Mouse (Mus musculus) spleen, adult 18-20 months (tissue): ENCODE measurements around the gene Mt3.
"Not testable (repeated sequence)": the region's sequence is repeated elsewhere in the genome, so short reads cannot be mapped to it uniquely, and the experiment has no call there.

Experiments used
- DNase-seq, 2 experiments: peaks; one replicate each; pipeline ENCODE4 v3.0.0; 2022; ENCODE audit warnings: mixed read lengths in 2 of 2

The Mt3 gene

DNA sequence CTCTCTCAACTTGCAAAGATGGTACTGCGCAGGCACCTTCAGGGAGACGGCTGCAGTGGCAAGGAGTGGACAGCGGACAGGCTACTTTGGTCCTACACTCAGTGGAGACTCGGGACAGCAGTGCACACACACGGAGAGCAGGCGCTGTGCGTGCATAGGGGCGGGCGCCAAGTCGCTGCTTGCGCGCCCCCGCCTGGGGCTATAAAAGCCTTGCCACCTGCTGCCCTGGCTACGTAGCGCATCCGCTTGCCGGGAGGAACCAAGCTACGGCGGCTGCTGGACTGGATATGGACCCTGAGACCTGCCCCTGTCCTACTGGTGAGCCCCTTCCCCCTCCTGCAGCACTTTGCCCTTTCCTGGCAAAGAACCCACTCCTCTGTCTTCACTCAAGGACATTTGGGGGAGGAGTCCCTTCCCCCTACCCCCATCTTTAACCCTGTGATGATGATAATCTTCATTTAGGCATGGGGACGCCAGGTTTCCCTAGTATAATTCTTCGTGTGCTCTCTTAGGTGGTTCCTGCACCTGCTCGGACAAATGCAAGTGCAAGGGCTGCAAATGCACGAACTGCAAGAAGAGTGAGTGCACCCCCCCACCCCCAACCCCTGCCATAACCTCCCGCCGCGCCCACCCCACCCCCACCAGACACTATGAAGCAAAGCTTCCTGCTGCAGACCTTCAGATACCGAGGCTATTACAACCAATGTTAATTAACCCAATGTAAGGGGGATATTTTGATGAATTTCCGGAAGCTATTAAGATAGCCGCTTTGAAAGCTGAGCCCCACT, at the start of gene Mt3:
Gene Mt3 (plus strand): TSS at position 95 of the 788 bp plus-strand sequence.
- no peak for DNase-seq

DNA sequence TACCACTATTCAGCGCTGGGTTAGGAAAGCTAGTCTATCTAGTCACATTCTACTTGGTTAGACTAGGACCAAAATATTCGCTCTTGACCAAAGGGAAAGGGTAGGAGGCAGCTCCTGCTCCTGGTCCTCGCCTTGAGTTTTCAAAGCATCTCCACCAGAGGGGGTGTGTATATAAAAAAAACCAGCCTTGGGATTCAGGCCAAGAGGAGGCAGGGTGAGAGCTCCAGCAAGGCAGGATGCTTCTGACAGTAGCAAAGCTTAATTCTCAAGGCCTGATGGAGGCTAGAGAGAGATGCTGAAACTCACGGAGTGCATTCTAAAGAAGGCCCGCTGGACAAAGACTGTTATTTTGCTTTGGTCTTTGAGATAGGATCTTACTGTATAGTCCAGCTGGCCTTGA, 48.3 kb upstream of the Mt3 start:
- DNase-seq = no peak

DNA sequence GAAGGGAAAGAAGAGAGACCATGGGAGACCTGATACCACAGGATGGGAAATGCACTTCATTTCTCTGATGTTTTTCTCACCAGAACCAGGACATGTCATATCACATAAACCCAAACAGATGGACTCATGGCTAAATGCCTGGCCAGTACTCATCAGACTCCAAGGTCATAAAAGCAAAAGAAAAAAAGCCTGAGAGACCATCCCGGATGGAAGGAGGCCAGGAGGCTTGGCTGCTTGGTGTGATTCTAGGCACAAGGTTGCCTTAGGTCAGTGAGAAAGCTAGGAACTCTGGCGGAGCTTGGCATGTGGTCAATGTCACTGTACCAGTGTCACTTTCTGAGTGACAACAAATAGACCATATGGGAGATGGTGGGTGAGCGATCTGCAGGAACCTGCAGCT, 44.5 kb upstream of the Mt3 start:
- no peak for DNase-seq

DNA sequence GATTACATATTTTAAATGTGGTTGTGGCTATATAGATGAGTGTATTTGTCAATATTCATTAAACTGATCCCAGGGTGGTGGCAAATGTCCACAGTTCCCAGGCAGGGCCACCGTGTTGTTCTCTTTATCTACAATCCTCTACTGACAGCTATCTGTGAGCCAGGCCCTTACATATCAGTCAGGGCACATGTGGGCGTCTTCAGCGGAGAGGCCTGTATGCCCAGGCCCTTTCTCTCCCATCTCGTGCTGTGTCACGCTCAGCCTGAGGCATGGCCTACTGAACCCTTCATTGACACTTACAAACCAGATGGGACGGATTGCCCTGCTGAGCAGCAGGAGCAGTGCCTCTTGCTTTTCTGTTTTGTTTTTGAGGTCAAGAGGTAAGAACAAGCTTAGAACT, 43.0 kb upstream of the Mt3 start:
- DNase-seq = no peak

DNA sequence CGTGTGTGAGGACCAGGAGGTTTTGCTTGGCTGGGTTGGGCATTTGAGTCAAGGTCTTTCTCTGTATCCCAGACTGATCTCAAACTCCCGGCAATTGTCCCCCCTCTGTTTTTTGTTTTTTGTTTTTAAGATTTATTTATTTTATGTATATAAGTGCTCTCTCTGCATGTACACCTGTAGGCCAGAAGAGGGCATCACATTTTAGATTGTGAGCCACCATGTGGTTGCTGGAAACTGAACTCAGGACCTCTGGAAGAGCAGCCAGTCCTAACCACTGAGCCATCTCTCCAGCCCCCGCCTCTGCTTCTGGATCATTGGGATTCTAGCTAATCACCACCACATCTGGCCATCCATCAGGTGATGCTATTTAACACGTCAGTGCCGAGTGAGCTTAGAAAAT, 42.6 kb upstream of the Mt3 start:
- DNase-seq = no peak

DNA sequence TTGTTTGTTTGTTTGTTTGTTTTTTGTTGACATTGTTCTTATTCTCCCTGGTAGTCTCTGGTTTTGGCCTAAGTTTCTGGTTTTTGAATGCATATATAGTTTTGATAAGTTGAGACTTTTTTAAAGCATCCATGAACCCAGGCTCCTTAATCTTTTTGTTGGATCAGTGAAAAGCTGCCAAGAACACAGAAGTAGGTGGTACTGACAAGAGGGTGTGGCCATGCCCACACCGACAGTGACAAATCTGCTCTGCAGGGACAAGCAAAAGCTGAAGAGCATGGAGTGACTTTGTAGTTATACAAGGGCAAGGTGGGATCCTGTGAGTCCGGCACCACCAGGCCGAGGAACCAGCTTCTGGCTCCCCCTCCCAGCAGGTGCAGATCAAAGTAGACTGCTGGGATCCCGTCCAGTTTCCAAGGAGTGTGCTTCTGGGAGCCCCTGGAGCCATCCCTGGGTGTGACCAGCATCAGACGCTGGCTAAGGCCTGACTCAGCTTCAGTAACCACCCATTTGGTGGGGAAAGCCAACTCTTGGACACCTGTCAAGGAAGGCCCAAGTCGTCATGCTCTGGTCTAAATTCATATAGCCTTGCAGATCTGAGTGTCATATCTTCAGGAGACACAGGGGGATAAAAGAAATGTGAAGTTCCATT, 41.8 kb upstream of the Mt3 start:
- DNase-seq = no peak

DNA sequence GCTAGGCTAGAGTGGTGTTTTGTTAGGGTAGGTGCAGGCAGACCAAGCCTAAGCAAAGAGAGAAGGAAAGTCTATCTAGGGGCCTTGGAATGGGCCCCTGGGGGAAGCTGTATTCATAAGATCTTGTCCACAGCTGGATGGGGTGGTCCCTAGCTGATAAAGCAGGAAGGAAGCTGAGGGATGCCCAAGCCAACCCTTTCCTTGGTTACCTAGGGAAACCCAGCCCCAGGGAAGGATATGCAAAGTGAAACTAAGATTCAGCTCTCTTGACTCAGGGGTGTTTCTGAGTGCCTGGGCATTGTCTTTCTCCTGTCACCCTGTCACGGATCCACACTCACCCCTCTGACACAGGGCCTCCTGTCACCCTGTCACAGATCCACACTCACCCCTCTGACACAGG, 39.0 kb upstream of the Mt3 start:
- no peak for DNase-seq

DNA sequence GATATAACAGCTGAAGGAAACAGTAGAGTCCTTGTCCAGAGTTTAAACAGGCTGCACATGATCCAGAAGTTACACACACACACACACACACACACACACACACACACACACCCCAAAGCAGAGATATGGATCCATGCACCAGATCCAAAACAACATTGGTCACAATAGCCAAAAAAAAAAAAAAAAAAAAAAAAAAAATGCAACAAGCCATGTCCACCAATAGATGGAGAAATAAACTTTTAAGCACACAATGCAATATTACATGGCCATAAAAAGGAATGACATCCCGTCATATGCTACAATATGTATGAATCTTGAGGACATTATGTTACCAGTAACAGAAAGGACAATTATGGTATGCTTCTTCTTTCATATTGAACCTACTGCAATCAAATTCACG, 38.4 kb upstream of the Mt3 start:
- DNase-seq = no peak

DNA sequence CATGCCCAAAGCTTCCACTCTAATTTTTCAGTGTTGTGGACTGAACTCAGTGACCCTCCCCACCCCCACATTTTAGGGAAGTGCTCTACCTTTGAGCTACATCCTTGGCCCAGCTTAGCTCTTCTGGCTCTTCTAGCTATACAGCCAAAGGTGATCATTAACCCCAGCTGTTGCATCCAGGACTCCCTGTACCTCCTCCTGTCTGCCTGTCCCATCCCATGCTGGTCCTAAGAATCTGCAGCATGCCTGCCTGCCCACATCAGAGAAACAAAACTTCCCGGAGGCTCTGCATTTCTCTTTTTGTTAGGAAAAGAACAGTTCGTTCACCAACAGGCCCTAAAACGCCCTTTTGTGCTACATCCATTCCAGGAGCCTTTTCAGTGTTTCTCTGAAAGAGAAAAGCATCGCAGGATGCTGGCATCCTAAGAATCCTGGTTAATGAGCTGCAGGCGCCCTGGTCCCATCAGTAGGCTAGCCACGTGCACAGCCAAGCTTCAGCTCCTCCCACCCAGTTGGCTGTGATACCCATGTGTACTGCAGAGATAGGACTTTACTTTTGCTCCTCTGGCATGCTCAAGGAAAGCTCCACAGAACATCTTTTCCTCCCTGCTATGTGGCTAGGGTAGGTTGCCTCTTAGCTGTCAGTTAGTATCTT, 33.5 kb upstream of the Mt3 start:
- no peak for DNase-seq

DNA sequence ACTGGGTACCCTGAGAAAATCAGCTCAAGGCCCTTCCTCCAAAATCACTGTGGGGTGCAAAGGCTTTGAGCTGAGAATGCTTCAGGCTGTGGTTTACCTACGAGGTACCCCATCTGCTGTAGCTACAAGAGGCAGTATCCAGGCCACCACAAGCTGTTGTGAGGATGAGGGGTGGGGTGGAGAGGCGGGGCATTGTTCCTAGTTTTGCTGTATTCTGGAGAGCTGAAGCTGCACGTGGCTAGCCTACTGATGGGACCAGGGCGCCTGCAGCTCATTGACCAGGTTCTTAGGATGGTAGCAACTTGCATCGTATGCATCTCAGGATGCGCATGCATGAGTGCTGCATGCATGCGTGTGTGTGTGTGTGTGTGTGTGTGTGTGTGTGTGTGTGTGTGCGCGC, 30.8 kb upstream of the Mt3 start:
- DNase-seq = no peak

DNA sequence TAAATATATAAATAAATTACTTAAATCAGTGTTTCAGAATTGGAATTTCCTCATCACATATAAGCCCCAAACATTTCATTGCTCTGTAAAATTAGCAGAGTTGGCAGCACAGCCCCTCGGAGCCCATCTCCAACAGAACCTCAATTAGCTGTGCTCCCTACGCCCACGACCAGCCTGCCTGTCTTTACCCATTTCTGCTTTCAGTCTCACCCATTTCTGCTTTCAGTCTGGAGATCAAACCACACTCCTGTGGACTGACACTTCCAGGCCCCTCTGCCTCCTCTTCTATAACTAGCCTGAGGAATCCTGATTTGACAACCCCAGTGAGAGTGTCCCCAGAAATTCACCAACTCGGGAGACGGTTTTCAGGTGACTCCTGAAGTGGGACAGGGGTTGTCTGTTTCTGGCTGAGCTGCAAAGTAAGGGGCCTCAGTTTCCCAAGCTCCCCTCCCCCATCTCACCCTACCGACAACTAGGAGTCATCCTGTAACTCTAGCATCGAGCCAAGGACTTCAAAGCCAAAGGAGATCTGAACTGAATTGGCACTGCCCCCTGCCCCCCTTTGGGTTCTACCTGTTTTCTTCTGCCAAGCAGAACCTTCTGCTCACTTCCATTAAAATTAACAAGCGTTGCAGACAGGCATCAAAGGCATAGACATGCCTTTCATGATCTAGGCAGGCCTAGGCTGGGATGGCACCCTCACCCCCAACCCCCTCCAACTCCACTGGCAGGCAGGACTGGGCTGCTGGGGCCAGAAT, 29.5 kb upstream of the Mt3 start:
- DNase-seq = no peak

DNA sequence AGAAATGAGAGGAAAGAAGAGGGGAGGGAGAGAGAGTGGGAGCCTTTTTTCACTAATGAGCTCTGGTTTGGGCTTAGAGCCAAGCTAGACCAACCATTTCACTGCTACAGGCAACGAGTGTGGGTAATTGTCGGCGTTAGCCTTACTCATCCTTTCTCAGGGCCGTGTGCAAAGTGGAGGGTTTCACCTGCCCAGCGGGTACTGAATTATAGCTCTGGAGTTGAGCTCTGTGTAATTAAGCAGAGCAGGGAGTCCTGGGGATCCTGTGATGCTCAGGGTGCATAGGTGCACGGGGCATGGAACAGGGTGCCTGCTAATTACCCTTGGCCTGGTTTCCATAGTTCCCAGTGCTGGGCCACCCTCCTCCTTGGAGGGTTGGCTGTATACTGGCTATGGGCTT, 24.7 kb upstream of the Mt3 start:
- no peak for DNase-seq

DNA sequence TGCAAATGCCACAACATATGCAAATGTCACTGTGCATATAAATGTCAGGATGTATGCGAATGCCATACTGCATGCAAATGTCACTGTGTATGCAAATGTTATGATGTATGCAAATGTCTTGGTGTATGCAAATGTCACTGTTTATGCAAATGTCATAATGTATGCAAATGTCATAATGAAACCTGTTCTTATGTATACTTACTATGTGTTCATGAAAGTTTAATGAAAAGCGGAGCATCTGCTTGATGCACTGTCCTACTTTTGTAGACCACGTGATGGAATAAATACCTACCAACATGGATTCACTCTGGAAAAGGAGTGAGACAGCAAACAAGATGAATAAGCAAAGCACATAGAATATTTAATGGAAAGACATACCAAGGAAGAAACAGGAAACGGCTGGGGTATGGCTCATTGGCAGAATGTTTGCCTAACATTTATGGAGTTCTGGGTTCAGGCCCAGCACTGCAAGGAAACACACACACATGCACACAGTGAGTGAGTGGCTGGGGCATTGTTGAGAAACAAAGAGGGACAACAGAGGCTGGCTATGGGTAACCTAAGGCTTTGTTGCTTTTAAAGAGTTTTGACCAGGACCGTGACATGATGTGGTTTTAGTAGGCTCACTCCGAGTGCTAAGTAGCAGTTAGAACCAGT, 23.1 kb upstream of the Mt3 start:
- DNase-seq = no peak

DNA sequence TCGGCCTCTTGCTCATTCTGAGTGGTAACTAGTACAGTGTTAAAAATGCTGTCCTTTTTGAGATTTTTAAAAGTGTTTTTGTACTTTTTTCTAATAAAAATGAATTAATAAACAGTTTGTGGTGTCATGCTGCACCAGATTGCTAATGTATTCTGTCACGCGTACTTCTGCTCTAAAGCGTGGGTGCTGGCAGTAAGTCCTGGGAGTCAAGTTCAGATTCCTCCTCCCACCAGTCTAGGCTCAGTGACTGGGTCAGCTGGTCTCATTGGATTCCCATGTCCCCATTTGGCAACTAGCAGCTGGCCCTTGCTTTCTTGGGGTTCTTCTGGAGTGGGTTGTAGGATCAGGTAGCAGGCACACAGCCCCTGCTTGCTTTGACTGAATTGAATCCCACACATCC, 22.3 kb upstream of the Mt3 start:
- DNase-seq = no peak

DNA sequence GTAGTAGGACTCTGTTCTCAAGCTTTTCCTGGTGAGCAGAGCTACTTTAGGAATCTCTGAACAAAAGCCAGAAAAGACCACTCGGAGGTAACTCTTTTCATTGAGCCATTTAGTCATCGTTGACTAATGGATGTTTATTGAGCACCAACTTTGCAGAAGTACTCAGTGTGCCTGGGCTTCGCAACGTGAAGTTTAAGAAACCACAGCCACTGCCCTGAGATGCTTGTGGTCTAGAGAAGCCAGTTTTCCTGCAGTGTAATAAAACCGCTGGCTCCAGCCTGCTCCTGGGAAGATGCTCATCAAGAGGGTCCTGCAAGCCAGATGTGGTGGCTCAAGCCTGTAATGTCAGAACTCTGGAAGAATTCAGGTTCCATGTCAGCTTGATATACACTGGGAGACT, 20.3 kb upstream of the Mt3 start:
- DNase-seq = no peak

DNA sequence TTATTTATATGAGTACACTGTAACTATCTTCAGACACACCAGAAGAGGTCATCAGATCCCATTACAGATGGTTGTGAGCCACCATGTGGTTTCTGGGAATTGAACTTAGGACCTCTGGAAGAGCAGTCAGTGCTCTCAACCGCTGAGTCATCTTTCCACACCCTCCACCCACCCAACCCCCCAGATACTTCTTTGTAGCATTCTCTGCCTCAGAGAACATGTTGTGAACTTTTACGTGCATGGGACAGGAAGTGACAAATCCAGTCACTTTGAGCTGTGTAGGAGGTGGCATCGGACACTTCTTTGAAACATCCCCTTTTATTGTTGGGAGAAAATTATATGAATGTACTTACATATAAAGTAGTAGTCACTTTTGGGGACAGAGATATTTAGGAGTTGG, 17.8 kb upstream of the Mt3 start:
- DNase-seq = not testable (repeated sequence)

DNA sequence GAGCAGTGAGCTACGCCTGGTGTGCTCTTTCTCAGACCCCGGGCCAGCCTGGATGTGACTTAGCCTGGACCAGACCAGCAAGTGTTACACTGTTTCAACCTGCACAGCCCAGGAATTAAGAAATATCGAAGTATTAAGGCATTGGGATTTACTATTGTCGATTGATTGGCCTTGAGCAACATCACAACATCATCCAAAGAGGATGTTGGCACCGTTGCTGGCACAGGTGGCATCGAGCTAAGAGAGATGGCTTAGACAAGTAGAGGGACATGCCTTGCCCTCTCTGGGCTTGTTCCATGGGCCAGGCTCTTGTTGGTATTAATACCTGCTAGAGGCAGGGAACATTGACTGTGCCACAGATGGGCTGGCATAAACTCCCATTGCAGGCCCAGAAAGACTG, 16.9 kb upstream of the Mt3 start:
- no peak for DNase-seq

DNA sequence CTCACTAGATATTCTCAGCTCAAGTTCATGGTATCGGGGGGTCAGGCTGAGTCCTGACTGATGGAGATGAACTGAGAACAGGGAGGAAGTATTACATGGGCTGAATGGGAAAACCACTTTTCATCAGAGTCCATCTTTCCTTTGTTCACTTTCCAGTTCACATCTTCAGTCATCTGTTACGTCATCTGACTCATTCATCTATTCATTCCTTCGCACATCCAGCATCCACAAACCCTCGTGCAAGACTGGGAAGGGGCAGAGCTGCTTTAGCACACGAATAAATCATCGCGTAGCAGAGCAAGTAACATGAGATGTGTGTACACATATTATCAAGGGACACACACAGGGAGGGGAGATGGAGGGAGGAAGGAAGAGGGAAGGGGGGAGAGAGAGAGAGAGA, 16.2 kb upstream of the Mt3 start:
- DNase-seq = no peak

DNA sequence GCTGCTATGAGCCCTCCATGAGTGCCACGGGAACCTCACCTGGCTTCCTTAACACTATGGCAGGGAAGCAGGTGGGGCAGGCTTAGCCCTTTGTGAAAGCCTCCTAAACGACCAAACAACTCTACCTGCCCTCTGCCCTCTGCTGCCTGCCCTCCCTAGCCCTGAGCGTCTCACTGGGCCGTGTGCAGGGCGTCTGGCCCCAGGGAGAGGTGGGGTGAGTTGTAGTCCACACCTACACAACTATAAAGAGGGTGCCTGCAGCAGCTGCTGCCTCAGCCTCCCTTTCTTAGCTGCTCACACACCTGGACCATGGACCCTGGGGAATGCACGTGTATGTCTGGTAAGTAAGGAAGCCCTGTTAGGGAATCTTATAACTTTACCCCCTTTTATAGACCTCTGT, 15.5 kb upstream of the Mt3 start, which contains the start of gene Mt4:
Gene Mt4 (plus strand): TSS at position 265 of the 400 bp plus-strand sequence.
- DNase-seq = no peak

DNA sequence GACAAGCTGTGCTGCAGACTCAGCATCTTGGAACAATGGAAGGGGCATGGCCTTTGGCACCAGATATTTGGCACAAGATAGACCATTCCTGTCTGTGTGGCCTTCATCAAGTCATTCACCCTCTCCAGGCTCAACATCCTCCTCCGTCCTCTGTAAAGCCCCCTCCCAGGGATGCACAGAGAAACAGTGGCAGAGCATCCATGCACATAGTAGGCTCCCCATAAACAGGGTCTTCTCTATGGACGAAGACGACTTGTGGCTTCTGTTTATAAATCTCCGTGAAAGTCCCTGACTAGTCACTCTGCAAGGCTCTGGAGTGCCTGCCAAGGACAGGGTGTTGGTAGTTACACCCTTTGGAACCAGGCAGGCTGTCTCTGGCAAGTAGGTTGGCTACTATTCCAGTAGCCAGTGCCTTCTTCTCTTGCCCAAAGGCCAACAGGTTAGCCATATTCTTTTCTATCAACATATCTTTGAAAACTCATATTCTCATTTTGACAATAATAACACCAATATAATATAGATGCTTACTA, 12.1 kb upstream of the Mt3 start:
- no peak for DNase-seq

DNA sequence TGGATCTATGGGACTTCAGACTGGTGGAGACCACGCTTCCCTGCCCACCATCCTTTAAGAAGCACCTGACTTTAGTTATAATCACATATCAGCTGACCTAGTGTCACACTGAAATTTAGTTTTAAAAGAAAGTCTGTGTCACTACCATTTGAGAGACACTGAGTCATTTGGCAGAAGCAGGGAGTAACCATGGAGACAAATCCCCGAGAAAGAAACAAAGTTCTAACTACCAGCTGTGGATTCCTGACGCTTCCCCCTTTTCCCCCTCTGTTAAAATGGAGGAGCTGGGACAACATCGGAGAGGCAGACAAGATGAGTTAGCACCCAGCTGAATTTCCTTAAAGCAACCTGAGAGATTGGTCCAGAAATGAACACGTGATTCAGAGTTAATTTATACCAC, 4.2 kb upstream of the Mt3 start:
- DNase-seq = no peak

DNA sequence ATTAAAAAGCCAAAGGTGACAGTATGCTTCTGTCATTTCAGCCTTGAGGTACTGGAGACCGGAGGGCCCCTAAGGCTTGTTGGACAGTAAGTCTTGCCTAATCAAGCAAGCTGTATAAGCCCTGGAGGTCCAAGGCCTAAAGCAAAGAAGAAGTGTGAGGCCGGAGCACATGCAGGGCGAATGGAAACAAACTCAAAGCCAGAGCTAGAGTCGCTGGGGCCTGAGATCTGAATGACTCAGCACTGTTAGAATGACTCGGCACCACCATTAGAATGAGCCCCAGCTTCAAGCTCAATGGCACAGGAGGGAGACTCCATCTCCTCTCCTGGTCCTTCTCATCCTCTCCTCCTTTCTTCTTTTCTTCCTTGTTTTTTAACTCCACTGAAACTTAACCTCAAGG, 1.5 kb upstream of the Mt3 start:
- no peak for DNase-seq

DNA sequence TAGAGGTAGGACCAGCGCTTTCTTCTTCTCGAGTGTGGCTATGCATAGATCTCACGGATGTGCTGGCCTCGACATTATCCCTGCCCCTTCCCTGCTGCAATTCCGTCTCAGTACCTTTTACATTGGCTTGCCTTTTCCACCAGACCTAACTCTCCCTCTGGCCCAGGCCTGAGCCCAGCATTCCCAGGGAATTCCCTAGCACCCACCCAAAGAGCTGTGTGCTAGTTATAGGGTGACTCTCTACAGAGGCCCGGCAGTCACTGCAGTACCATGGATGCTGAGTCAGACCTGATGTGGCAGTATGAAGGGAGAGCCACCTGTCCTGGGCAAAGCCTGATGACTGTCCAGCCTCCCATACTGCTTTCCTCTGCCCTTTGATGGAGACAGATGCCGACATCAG, 1.0 kb downstream of the Mt3 start:
- no peak for DNase-seq
